ENCODE assay signal across 21 mouse cellular contexts in the genomic region with DNA sequence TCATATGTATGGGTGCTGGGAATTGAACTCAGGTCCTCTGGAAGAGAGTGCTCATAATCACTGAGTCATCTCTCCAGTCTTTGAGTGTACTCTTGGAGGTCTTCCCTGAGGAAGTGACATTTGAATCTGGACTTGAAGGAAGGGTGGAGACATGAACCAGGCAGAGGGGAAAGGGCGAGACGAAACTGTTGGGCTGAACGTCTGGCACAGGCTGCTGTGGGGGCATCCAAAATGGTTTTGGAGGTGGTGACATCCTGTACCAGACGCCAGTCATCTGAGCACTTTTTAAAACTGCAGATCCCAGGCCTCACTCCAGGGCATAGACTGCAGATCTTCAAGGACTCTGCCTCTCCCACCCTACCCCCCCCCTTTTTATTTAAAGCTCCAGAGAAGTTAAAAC. TPM values are rescaled to one million over a fixed set of nuclear protein-coding genes. Genes with fewer than 3 reads are reported as not detected.
DNase-seq lines count a peak whose midpoint lies in the region; ATAC-seq and TF ChIP-seq lines count a peak whose summit lies in the region.
"Had no signal": no experiment of that assay in that cellular context is flagged by ENCODE, and none has a peak within 500 bp of the region (broad histone marks: within the 10 kb centered on the region; RNA-seq: fewer than 3 reads in every experiment).

No protein-coding gene starts in this region.

- ATAC-seq in lung, postnatal 0 days, result no peak
- ATAC-seq: activated CD4-positive, CD25-positive, alpha-beta regulatory T cell, adult 4 months; CD4-positive, CD25-positive, alpha-beta regulatory T cell, adult 4 months; Patski had no signal

- no peak for TF ChIP-seq CTCF in kidney, adult 2 months (conservative IDR thresholded peaks at IDR 0.05; ENCODE audit: insufficient read depth, insufficient read length, low read depth, low read length)
- TF ChIP-seq CTCF in lung, postnatal 0 days (IDR thresholded peaks at IDR 0.05), result no peak

- H3K27me3 ChIP-seq in kidney, adult 2 months (replicated peaks; ENCODE audit: control insufficient read depth, insufficient read depth, low read length), result no peaks in the 10 kb centered on the region
- H3K27me3 ChIP-seq in lung, postnatal 0 days (replicated peaks; ENCODE audit: insufficient read depth, low read length), result no peaks in the 10 kb centered on the region
- H3K27me3 ChIP-seq: CH12.LX had no signal

- H3K4me3 ChIP-seq in kidney, adult 2 months (ENCODE audit: insufficient read depth, low read depth, low read length), result no peak overlapping the region
- H3K4me3 ChIP-seq in lung, postnatal 0 days (ENCODE audit: low read depth, low read length), result no peak overlapping the region

- H3K27ac ChIP-seq in kidney, adult 2 months (ENCODE audit: insufficient read depth, low read depth, low read length), result no peak overlapping the region
- no peak overlapping the region for H3K27ac ChIP-seq in lung, postnatal 0 days (ENCODE audit: low read length)

- H3K4me2 ChIP-seq in lung, postnatal 0 days (replicated peaks; ENCODE audit: low read depth, low read length), result no peak overlapping the region

- no peak for TF ChIP-seq POLR2A in kidney, adult 2 months (IDR thresholded peaks at IDR 0.05; ENCODE audit: low read depth, low read length)

- DNase-seq in kidney, adult 2 months, result peak; percentile 31
- DNase-seq in kidney, adult 8-10 months, result no peak
- DNase-seq in lung, postnatal 25 days (ENCODE audit: low spot score), result peak; percentile 45
- DNase-seq in lung, postnatal 4 days, result no peak
- peak; percentile 56 for DNase-seq in lung, postnatal 36 days
- no peak for DNase-seq in lung, postnatal 0 days (ENCODE audit: low spot score)
- DNase-seq: adrenal gland, adult 2 months; adrenal gland, adult 8-10 months; adrenal gland, postnatal 10 days; adrenal gland, postnatal 14 days; adrenal gland, postnatal 25 days; adrenal gland, postnatal 36 days; B cell, adult 2 months; cerebellum, adult 11 months; cerebellum, adult 11-12 months; cerebellum, adult 18-20 months had no signal

- H3K9me3 ChIP-seq in lung, postnatal 0 days (ENCODE audit: low read length), result no peaks in the 10 kb centered on the region
- H3K9me3 ChIP-seq: G1E had no signal

- no peak for TF ChIP-seq EP300 in lung, postnatal 0 days (IDR thresholded peaks at IDR 0.05)

- 0 out of 2 replicates have a peak, but pooled peaks cover 3% of the 10 kb centered on the region for H3K4me1 ChIP-seq in kidney, adult 2 months (ENCODE audit: control insufficient read depth, insufficient read depth, low read length)
- H3K4me1 ChIP-seq in lung, postnatal 0 days (ENCODE audit: insufficient read depth, low read depth, low read length), result 0 out of 2 replicates have a peak, but pooled peaks cover 4% of the 10 kb centered on the region

- H3K9ac ChIP-seq in lung, postnatal 0 days (replicated peaks; ENCODE audit: low read depth), result no peak overlapping the region

- WGBS in kidney, adult 2 months, result 71% methylated on average over 4 of the region's 4 CpGs
- 72% methylated on average over 4 of the region's 4 CpGs for WGBS in lung, postnatal 0 days

- H3K36me3 ChIP-seq in kidney, adult 2 months (ENCODE audit: control insufficient read depth, insufficient read depth, low read length), result no peaks in the 10 kb centered on the region
- H3K36me3 ChIP-seq in lung, postnatal 0 days (ENCODE audit: insufficient read depth, low read length), result no peaks in the 10 kb centered on the region
- H3K36me3 ChIP-seq: G1E had no signal

RNA-seq across cellular contexts. Expression of a gene that starts 9.4 kb away (rescaled TPM):
- 20.1 and 22.2 TPM in 2 replicates for polyA plus RNA-seq in kidney, adult 2 months (2012; rRNA removed)
- 30.6 and 48.6 TPM in 2 replicates for polyA plus RNA-seq in lung, postnatal 0 days (2015; fragmentation: Nextera tagmentation; extraction: Ambion mirVana)
- polyA plus RNA-seq: G1E had no signal

RNA-seq across cellular contexts. Expression of a gene that starts 31.1 kb away (rescaled TPM):
- 6.2 and 6.4 TPM in 2 replicates for polyA plus RNA-seq in kidney, adult 2 months (2012; rRNA removed)
- polyA plus RNA-seq in lung, postnatal 0 days (2015; fragmentation: Nextera tagmentation; extraction: Ambion mirVana), result 6.4 and 6.6 TPM in 2 replicates

RNA-seq across cellular contexts. Expression of a gene that starts 45.2 kb away (rescaled TPM):
- not detected in 2 replicates for polyA plus RNA-seq in kidney, adult 2 months (2012; rRNA removed)
- polyA plus RNA-seq in lung, postnatal 0 days (2015; fragmentation: Nextera tagmentation; extraction: Ambion mirVana), result not detected in 2 replicates
- polyA plus RNA-seq: activated CD4-positive, CD25-positive, alpha-beta regulatory T cell, adult 4 months; adrenal gland, adult 2 months; CD4-positive, CD25-positive, alpha-beta regulatory T cell, adult 4 months; G1E; Patski had no signal

Comparison
In these comparisons a context has a peak if more than half of its experiments do, and no peak if none do; other contexts are left out.
1. DNase-seq: peak in kidney, adult 2 months (single experiment), lung, postnatal 25 days (single experiment) and lung, postnatal 36 days (single experiment); none in kidney, adult 8-10 months (0 of 2), lung, postnatal 4 days (0 of 2) and lung, postnatal 0 days (single experiment).